Mouse (Mus musculus) naive thymus-derived CD4-positive, alpha-beta T cell, adult 2 months (primary cell): Measurements from ENCODE around the gene Suz12.
"Not testable (repeated sequence)": the region's sequence is repeated elsewhere in the genome, so short reads cannot be mapped to it uniquely, and the experiment has no call there.

Source experiments
- DNase-seq: peaks from one replicate; pipeline ENCODE4 v3.0.0-alpha.2; 2011; ENCODE audit warnings: low read depth

Suz12 gene

GRCm38 (mm10) chr11:79992035-79992591, 793 bp upstream of the Suz12 start:
- DNase-seq = no peak

GRCm38 (mm10) chr11:79993356-79994270, 707 bp downstream of the Suz12 start:
- peak; percentile 49 for DNase-seq

GRCm38 (mm10) chr11:79994271-79994988, 1.5 kb downstream of the Suz12 start:
- no peak for DNase-seq

- not testable (repeated sequence) for DNase-seq
Measured at GRCm38 (mm10) chr11:80016533-80016932, 23.6 kb downstream of the Suz12 start.

GRCm38 (mm10) chr11:80019792-80020191, 26.9 kb downstream of the Suz12 start:
- no peak for DNase-seq

- DNase-seq = no peak
Measured at GRCm38 (mm10) chr11:80021306-80021705, 28.4 kb downstream of the Suz12 start.

- DNase-seq = no peak
Measured at GRCm38 (mm10) chr11:80037495-80037894, 44.6 kb downstream of the Suz12 start.

- peak; percentile 75 for DNase-seq
Measured at GRCm38 (mm10) chr11:80042615-80043418, 49.9 kb downstream of the Suz12 start.

GRCm38 (mm10) chr11:80043419-80043817, 50.5 kb downstream of the Suz12 start:
- DNase-seq = peak; percentile 39

- DNase-seq = no peak
Measured at GRCm38 (mm10) chr11:80046856-80047255, 54.0 kb downstream of the Suz12 start.

GRCm38 (mm10) chr11:80050088-80050487, 57.2 kb downstream of the Suz12 start:
- DNase-seq = no peak

- no peak for DNase-seq
Measured at GRCm38 (mm10) chr11:80052456-80052855, 59.5 kb downstream of the Suz12 start.

- no peak for DNase-seq
Measured at GRCm38 (mm10) chr11:80053171-80053570, 60.3 kb downstream of the Suz12 start.

- no peak for DNase-seq
Measured at GRCm38 (mm10) chr11:80054659-80055058, 61.8 kb downstream of the Suz12 start.

GRCm38 (mm10) chr11:80056141-80056540, 63.2 kb downstream of the Suz12 start:
- DNase-seq = no peak

- no peak for DNase-seq
Measured at GRCm38 (mm10) chr11:80062159-80062558, 69.3 kb downstream of the Suz12 start.

- DNase-seq = not testable (repeated sequence)
Measured at GRCm38 (mm10) chr11:80066373-80066772, 73.5 kb downstream of the Suz12 start.

- DNase-seq = peak; percentile 69
Measured at GRCm38 (mm10) chr11:80067558-80067957, 74.7 kb downstream of the Suz12 start.

GRCm38 (mm10) chr11:80069815-80070214, 76.9 kb downstream of the Suz12 start:
- no peak for DNase-seq

- DNase-seq = no peak
Measured at GRCm38 (mm10) chr11:80071039-80071438, 78.1 kb downstream of the Suz12 start.

GRCm38 (mm10) chr11:80072365-80072764, 79.5 kb downstream of the Suz12 start:
- peak; percentile 63 for DNase-seq
